Mouse (Mus musculus) G1E (cell line): ENCODE results near the gene Gm11733. TPM values are rescaled to one million over a fixed set of nuclear protein-coding genes. Genes with fewer than 3 reads are reported as not detected.

Experiments
- ATAC-seq: 2 replicates; pipeline ENCODE4 v1.8.0; 2016; ENCODE audit warnings: mild to moderate bottlenecking; ENCODE audit not compliant: insufficient number of reproducible peaks, poor library complexity, low FRiP score, severe bottlenecking; ENCODE audit errors: extremely low read depth
- DNase-seq: peaks from one replicate; pipeline ENCODE4 v3.0.0; 2012; ENCODE audit warnings: low spot score
- H3K27me3 ChIP-seq: 2 replicates; pipeline ENCODE4 v1.6.1; 2012; ENCODE audit warnings: mild to moderate bottlenecking, low read length, inconsistent platforms; ENCODE audit not compliant: insufficient read depth
- H3K36me3 ChIP-seq: replicated peaks from 2 replicates; pipeline ENCODE3; 2012; ENCODE audit warnings: mild to moderate bottlenecking, inconsistent platforms
- H3K4me1 ChIP-seq: 2 replicates; pipeline ENCODE4 v1.6.1; 2012; ENCODE audit warnings: low read depth, low read length, inconsistent platforms, mixed read lengths; ENCODE audit not compliant: insufficient read depth
- H3K4me3 ChIP-seq: 2 replicates; pipeline ENCODE4 v1.5.1; 2012; ENCODE audit warnings: low read depth, mild to moderate bottlenecking, inconsistent platforms, low read length, moderate library complexity, mixed read lengths
- H3K9me3 ChIP-seq: replicated peaks from 2 replicates; pipeline ENCODE4 v1.6.1; 2012; ENCODE audit warnings: inconsistent platforms
- CTCF ChIP-seq: IDR thresholded peaks from 2 replicates; pipeline ENCODE4 v1.5.1; 2012; ENCODE audit warnings: low read depth, low read length, inconsistent platforms, mixed read lengths
- GATA1 ChIP-seq: IDR thresholded peaks from 2 replicates; pipeline ENCODE4 v1.6.1; 2012; ENCODE audit warnings: borderline replicate concordance, low read length, inconsistent platforms, mixed read lengths
- GATA2 ChIP-seq: IDR thresholded peaks from 2 replicates; pipeline ENCODE4 v1.6.1; 2012; ENCODE audit warnings: low read depth, low read length, inconsistent platforms, borderline replicate concordance
- POLR2AphosphoS5 ChIP-seq: IDR thresholded peaks from 2 replicates; pipeline ENCODE4 v1.6.1; 2012; ENCODE audit warnings: low read depth, low read length, inconsistent platforms; ENCODE audit not compliant: insufficient replicate concordance
- TAL1 ChIP-seq: conservative IDR thresholded peaks from 2 replicates; pipeline ENCODE4 v1.6.1; 2012; ENCODE audit warnings: low read depth, low read length, inconsistent platforms, mixed read lengths
- polyA plus RNA-seq: library from polyadenylated mRNA; stranded (reverse); fragments of >175 nt; gene quantifications from 2 replicates; pipeline ENCODE4 v1.2.3, GENCODE M21; 2012
- total RNA-seq, 2 experiments: library from RNA; stranded (forward) in 1 of 2; stranded (reverse) in 1 of 2; fragments of 200-1000 nt in 1 of 2; fragments of >200 nt in 1 of 2; fragmentation: Nextera tagmentation in 1 of 2; gene quantifications; 2 replicates each; pipeline ENCODE4 v1.2.3; 2014 to 2017

Gene Gm11733
- total RNA-seq (2014; fragmentation: Nextera tagmentation), result not detected in 2 replicates
- 0.05 TPM in 1 of 2 replicates, not detected in the other for total RNA-seq (2017)
- not detected in 2 replicates for polyA plus RNA-seq

- Histone ChIP-seq H3K9me3 (no peaks in the 10 kb centered on the region), H3K4me3 (no peak within 1 kb of the TSS), H3K4me1 (no peaks in the 10 kb centered on the region), H3K36me3 (no peaks in the 10 kb centered on the region), H3K27me3 (no peaks in the 10 kb centered on the region)
- TF ChIP-seq POLR2AphosphoS5 (no peak), TAL1 (no peak), GATA2 (no peak), CTCF (no peak), GATA1 (no peak)
- ATAC-seq, result no peak
- DNase-seq, result no peak
Measured at GRCm38 (mm10) chr11:117484198-117484597, at the start of gene Gm11733. Gm11733 (plus strand) TSS chr11:117484368.

DNA sequence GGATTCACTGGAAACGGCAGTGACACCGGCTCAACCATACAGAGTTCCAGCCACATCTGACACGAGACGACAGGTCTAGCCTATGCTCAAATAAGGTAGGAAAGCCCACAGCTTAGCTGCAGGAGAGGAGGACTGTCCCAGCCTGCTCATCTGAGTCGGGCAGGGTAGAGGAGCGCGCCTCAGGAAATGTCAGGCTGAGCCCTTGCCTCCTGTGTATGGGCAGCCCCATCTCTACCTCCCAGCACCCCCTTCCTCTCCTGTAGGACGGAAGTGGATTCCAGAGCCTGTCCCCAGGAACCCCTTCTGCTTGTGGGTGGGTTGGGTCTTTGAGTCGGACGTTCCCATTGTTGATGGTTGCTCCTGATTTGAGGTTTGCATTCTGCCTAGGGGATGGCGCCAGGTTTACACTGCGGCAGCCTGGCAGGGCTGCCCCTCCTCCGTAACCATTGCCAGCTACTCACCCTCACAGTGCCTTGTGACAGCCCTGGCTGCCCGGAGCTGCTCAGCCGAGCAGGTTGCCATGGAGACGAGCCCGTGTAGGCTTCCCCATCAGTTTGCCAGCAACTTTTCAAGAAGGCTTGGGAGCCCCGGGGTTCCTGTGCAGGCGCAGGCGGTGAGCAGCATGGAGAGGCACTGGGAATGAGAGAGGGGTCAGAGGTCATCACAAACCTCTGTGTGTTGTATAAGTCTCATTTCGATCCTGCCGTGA is 47.6 kb upstream of the Gm11733 start:
- TF ChIP-seq TAL1, result no peak
- no peak for TF ChIP-seq POLR2AphosphoS5
- no peak for TF ChIP-seq GATA1
- TF ChIP-seq CTCF, result no peak
- 0 out of 2 replicates have a peak, but pooled peaks cover 3% of the 10 kb centered on the region for H3K27me3 ChIP-seq
- ATAC-seq (no peak), DNase-seq (no peak)
- H3K4me1 ChIP-seq, result no peaks in the 10 kb centered on the region
- no peak overlapping the region for H3K4me3 ChIP-seq
- H3K36me3 ChIP-seq, result no peaks in the 10 kb centered on the region
- H3K9me3 ChIP-seq, result no peaks in the 10 kb centered on the region

DNA sequence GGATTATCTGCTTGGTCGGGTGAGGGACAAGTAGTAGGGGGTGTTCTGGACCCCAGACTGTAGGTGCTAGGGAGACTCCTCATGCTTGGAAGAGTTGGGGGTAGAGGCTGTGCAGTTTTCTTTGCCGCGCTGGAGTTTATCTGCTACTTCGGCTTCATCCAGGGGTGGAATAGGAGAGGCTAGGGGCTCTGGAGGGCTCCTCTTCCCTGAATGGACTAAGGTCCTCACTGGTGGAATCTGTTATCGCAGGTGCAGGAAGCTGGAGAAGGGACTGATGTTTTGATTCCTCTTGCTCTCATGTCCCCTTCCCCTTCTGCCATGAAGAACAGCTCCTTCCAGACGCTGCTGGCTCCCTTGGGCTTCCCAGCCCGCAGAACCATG is 47.1 kb upstream of the Gm11733 start:
- Histone ChIP-seq H3K27me3 (0 out of 2 replicates have a peak, but pooled peaks cover 3% of the 10 kb centered on the region), H3K9me3 (no peaks in the 10 kb centered on the region), H3K36me3 (no peaks in the 10 kb centered on the region), H3K4me3 (no peak overlapping the region), H3K4me1 (no peaks in the 10 kb centered on the region)
- DNase-seq (no peak), ATAC-seq (no peak)
- TF ChIP-seq GATA2 (no peak), GATA1 (no peak), POLR2AphosphoS5 (no peak), TAL1 (no peak)

GRCm38 (mm10) chr11:117438363-117438762 is 45.8 kb upstream of the Gm11733 start:
- Histone ChIP-seq H3K36me3 (no peaks in the 10 kb centered on the region), H3K4me1 (no peaks in the 10 kb centered on the region), H3K9me3 (no peaks in the 10 kb centered on the region), H3K27me3 (0 out of 2 replicates have a peak, but pooled peaks cover 3% of the 10 kb centered on the region), H3K4me3 (no peak overlapping the region)
- ATAC-seq (no peak), DNase-seq (no peak)
- TF ChIP-seq CTCF (no peak), GATA1 (no peak), POLR2AphosphoS5 (no peak), GATA2 (no peak), TAL1 (no peak)

- Histone ChIP-seq H3K36me3 (no peaks in the 10 kb centered on the region), H3K4me3 (no peak overlapping the region), H3K4me1 (no peaks in the 10 kb centered on the region), H3K9me3 (no peaks in the 10 kb centered on the region), H3K27me3 (0 out of 2 replicates have a peak, but pooled peaks cover 3% of the 10 kb centered on the region)
- ATAC-seq, result no peak
- no peak for TF ChIP-seq POLR2AphosphoS5
- TF ChIP-seq GATA2, result no peak
- TF ChIP-seq CTCF, result no peak
- TF ChIP-seq TAL1, result no peak
- no peak for TF ChIP-seq GATA1
- DNase-seq, result no peak
Measured at GRCm38 (mm10) chr11:117440865-117441425, 43.2 kb upstream of the Gm11733 start.

DNA sequence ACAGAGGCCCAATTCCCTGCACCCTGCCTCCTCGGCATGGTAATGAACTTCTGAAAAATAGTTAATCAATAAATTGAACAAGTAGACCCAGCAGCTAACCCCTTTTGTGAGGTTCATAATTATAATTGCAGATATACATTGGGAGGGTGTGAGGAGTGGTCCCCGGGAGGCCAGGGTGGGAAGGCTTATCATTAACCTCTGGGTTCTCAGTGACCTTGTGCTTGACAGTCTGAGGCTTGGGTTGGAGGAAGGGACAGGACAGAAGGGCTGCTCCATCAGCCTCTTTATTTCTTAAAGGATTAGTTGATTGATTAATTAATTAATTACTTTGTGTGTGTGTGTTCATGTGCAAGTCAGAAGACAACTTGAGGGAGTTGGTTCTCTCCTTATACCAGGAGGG is 40.1 kb upstream of the Gm11733 start:
- DNase-seq (no peak), ATAC-seq (no peak)
- no peaks in the 10 kb centered on the region for H3K36me3 ChIP-seq
- H3K4me1 ChIP-seq, result no peaks in the 10 kb centered on the region
- H3K27me3 ChIP-seq, result peaks cover 4% of the 10 kb centered on the region; the same call in 1 of the 2 replicates
- TF ChIP-seq GATA1 (no peak), CTCF (no peak), GATA2 (no peak), TAL1 (no peak), POLR2AphosphoS5 (no peak)
- no peak overlapping the region for H3K4me3 ChIP-seq
- no peaks in the 10 kb centered on the region for H3K9me3 ChIP-seq
